Mouse (Mus musculus) cerebellum, adult 2 months (tissue): ENCODE measurements around the gene Gm45213. TPM values are rescaled to one million over a fixed set of nuclear protein-coding genes. Genes with fewer than 3 reads are reported as not detected.

ENCODE experiments used
- DNase-seq, 2 experiments: peaks; one replicate each; pipeline ENCODE4 v3.0.0; 2021
- H3K27ac ChIP-seq: fragments of 200-500 bp; 2 replicates; pipeline ENCODE4 v1.5.1; 2012; ENCODE audit warnings: low read length, control low read depth, inconsistent platforms; ENCODE audit not compliant: insufficient read depth
- H3K27me3 ChIP-seq: fragments of 200-500 bp; 2 replicates; pipeline ENCODE4 v1.6.1; 2012; ENCODE audit warnings: inconsistent platforms, mild to moderate bottlenecking, low read length, moderate library complexity; ENCODE audit not compliant: control insufficient read depth, insufficient read depth
- H3K4me1 ChIP-seq: fragments of 200-500 bp; 2 replicates; pipeline ENCODE4 v1.6.1; 2011; ENCODE audit warnings: low read length; ENCODE audit not compliant: control insufficient read depth, insufficient read depth
- H3K4me3 ChIP-seq: fragments of 200-500 bp; replicated peaks from 2 replicates; pipeline ENCODE3; 2011; ENCODE audit warnings: mild to moderate bottlenecking, low read depth, low read length, control low read depth; ENCODE audit not compliant: insufficient read depth
- CTCF ChIP-seq: fragments of 200-500 bp; IDR thresholded peaks from 2 replicates; pipeline ENCODE4 v1.5.1; 2011; ENCODE audit warnings: low read depth, mild to moderate bottlenecking, control low read depth, low read length, moderate library complexity, borderline replicate concordance; ENCODE audit not compliant: insufficient read depth
- POLR2A ChIP-seq: fragments of 200-500 bp; IDR thresholded peaks from 2 replicates; pipeline ENCODE4 v1.6.1; 2011; ENCODE audit warnings: low read length, control low read depth, borderline replicate concordance; ENCODE audit not compliant: insufficient read depth
- WGBS: fragments of 180-500 bp; shearing (Covaris S2); methylation state at CpG from one replicate; pipeline ENCODE4 v1.1.7; 2018; 5-methylcytosine and 5-hydroxymethylcytosine counted together
- polyA plus RNA-seq: library from polyadenylated mRNA; depleted of rRNA; stranded (reverse); fragments of >200 nt; gene quantifications from 2 replicates; pipeline ENCODE4 v1.2.3, GENCODE M21; 2012

Gm45213 gene
- polyA plus RNA-seq, 1 experiment, result not detected

- H3K27ac ChIP-seq, result no peak overlapping the region
- no peak overlapping the region for H3K4me3 ChIP-seq
- no peaks in the 10 kb centered on the region for H3K27me3 ChIP-seq
- TF ChIP-seq CTCF (no peak), POLR2A (no peak)
- WGBS, result 90% methylated on average over 4 of the region's 4 CpGs
- DNase-seq, result no peak
- H3K4me1 ChIP-seq, result peaks cover 3% of the 10 kb centered on the region
Measured at GRCm38 (mm10) chr7:66087652-66088051, 44.2 kb downstream of the Gm45213 start.

DNA sequence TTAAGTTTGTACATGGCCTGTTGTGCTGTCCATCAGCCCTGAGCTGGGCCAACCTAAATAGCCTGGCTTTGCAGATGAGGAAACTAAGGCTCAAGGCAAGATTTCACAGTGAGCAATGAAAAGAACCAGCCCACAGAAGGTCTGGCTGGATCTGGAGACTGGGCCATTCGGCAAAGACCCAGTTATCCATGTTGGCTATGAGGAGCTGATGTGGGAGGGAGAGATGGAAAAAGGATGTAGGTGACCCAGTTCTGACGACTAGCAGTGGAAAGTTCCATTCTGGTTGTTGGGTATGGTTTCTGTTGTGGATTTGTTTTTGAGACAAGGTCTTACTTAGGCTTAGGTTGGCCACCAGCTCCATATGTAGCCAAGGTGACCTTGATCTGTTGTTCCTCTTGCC, 44.7 kb downstream of the Gm45213 start:
- 85% methylated on average over 2 of the region's 2 CpGs for WGBS
- no peak overlapping the region for H3K4me3 ChIP-seq
- DNase-seq, result no peak
- no peaks in the 10 kb centered on the region for H3K27me3 ChIP-seq
- H3K27ac ChIP-seq, result no peak overlapping the region
- peaks cover 3% of the 10 kb centered on the region for H3K4me1 ChIP-seq
- TF ChIP-seq POLR2A, result no peak
- TF ChIP-seq CTCF, result no peak

DNA sequence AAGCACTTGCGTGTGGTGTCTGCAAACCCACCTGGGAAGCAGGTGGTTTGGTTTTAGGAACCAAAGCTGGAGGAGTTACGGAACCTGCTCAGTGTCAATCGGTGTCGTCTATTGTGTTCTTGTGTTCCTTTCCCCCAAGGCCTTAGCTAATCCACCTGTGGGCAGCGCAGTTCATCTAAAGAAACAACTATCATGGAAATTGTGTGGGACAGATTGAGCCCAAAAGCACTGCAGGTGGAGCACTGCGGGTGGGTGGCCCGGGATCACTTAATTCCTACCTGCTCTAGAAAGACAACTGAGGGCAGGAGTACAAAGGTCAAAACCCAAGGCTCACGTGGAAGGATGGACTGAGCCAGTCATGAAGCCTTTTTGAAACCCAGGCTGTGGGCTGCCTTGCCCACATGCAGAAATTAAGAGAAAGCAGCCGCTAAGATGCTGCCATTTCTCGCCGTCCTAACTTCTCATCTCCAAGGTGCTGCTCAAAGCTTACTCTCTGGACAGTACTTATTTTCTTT, 47.3 kb downstream of the Gm45213 start:
- Histone ChIP-seq H3K4me1 (peaks cover 3% of the 10 kb centered on the region; the same call in 1 of the 2 replicates), H3K27me3 (no peaks in the 10 kb centered on the region), H3K4me3 (no peak overlapping the region), H3K27ac (no peak overlapping the region)
- no peak for DNase-seq
- no peak for TF ChIP-seq CTCF
- TF ChIP-seq POLR2A, result no peak
- WGBS, result 82% methylated on average over 11 of the region's 11 CpGs

DNA sequence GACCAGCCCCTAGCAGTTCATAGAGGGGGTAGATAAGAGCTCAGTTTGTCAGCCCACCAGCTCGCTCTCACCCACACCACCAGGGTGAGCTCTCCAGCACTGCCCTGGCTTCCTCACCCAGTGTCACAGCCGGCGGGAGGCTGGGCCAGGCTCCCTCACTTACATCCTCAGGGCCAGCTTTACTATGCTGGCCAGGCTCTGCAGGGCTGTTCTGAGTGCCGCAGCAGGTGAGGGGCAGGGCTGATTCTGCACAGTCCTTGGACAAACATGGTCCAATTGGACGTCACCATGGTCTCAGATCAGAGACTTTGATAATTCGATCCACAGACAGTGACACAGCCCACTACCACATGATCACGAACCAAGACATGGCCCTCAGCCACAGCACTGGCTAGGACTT, 48.2 kb downstream of the Gm45213 start:
- TF ChIP-seq POLR2A (no peak), CTCF (no peak)
- no peak for DNase-seq
- Histone ChIP-seq H3K4me1 (peaks cover 3% of the 10 kb centered on the region; the same call in 1 of the 2 replicates), H3K4me3 (no peak overlapping the region), H3K27me3 (no peaks in the 10 kb centered on the region), H3K27ac (no peak overlapping the region)
- 79% methylated on average over 7 of the region's 7 CpGs for WGBS

- Histone ChIP-seq H3K4me3 (no peak overlapping the region), H3K27me3 (no peaks in the 10 kb centered on the region), H3K27ac (no peak overlapping the region), H3K4me1 (peaks cover 3% of the 10 kb centered on the region; the same call in 1 of the 2 replicates)
- 49% methylated on average over 8 of the region's 8 CpGs for WGBS
- DNase-seq, result peak; percentile 31 to 39
- TF ChIP-seq CTCF (no peak), POLR2A (no peak)
Measured at GRCm38 (mm10) chr7:66092656-66093055, 49.3 kb downstream of the Gm45213 start.

DNA sequence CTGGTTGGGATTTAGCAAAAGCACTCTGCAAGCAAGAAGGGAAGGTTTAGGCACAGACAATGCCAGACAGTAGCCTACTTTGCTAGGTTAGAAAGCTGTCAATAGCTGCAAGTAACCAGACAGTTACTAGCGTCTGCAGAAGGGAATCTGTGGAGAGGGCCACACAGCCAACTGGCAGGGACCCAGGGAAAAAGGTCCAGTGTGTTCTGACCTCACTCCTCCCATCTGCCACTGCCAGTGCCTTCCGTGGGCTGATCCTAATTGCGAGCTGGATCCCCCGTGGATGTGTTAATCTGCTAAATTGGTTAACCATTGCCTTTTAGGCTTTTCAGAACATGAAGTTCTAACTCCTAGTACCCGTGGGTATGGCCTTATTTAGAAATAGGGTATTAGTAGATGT, 50.7 kb downstream of the Gm45213 start:
- TF ChIP-seq CTCF, result no peak
- TF ChIP-seq POLR2A, result no peak
- 14% methylated on average over 5 of the region's 5 CpGs for WGBS
- Histone ChIP-seq H3K27me3 (no peaks in the 10 kb centered on the region), H3K4me3 (no peak overlapping the region), H3K27ac (no peak overlapping the region), H3K4me1 (peaks cover 3% of the 10 kb centered on the region; the same call in 1 of the 2 replicates)
- peak; percentile 47 to 61 for DNase-seq

DNA sequence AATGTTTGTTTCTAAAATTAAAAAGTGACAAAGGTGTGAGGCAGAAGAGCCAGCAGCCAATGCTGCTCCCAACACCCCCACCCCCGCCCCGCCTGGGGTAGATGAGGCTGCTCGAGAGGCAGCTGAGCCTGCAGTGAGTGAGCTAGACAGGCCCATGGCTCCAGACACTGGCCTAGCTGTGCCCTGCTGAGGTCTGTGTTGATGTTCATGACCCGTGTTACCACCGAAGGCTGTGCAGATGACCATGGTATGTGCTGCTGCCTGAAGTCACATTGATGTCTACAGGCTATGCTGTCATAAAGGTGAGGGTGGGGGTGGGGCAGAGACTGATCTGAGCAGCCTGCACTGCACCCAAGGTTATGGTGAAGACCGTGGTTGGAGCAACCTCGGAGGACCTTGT, 55.4 kb downstream of the Gm45213 start:
- H3K27ac ChIP-seq, result no peak overlapping the region
- H3K4me3 ChIP-seq, result no peak overlapping the region
- H3K27me3 ChIP-seq, result no peaks in the 10 kb centered on the region
- no peaks in the 10 kb centered on the region for H3K4me1 ChIP-seq
- TF ChIP-seq CTCF (no peak), POLR2A (no peak)
- no peak for DNase-seq
- 86% methylated on average over 7 of the region's 7 CpGs for WGBS

DNA sequence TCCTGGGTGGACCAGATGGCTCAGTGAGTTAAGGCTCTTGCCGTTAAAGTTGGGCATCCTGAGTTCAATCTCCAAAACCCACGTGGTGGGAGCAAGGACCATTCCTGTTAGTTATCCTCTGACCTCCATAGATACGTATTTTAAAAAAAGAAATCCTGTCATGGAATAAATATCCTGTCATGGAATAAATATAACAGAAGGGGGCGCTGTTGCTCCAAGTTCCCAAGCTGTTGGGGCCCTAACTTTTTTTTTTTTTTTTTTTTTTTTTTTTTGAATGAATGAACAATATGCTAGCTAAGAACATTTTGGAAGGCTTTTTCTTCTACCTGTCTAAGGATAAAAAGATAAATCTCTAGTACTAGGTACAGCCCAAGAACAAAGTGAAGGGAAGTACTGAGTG, 58.5 kb downstream of the Gm45213 start:
- peak in 1 of 2 experiments; percentile 41 for DNase-seq
- no peak overlapping the region for H3K27ac ChIP-seq
- H3K27me3 ChIP-seq, result no peaks in the 10 kb centered on the region
- H3K4me3 ChIP-seq, result no peak overlapping the region
- H3K4me1 ChIP-seq, result no peaks in the 10 kb centered on the region
- 3% methylated on average over 4 of the region's 4 CpGs for WGBS
- no peak for TF ChIP-seq POLR2A
- TF ChIP-seq CTCF, result peak; percentile 53; the same call in 1 of the 2 replicates
